Mouse (Mus musculus): ENCODE data around the gene F11. TPM values are rescaled to one million over a fixed set of nuclear protein-coding genes. Genes with fewer than 3 reads are reported as not detected.

F11 gene
- not detected in 2 replicates for polyA plus RNA-seq (2014; fragmentation: Nextera tagmentation; extraction: Ambion mirVana)

DNA sequence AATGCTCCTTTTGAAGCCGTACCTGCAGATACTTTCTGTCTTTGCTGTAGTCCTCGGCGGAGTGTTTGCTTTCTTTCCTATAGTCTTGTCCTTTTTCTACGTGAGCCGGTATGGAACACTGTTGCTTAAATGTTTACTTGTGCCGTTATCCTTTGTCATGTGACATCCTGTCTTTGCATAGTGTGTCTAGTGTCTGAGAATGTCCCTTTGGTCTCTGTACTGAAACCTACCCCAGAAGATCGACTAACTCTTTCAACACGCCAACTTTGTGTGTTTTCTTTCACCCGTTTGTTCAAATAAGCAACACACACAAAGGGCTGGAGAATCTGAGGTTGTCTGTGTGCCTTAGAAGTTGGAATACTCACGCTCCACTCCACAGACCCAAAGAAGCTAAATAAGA, at the start of gene F11:
Gene F11, minus strand, starts transcription at position 112 of the 400 bp plus-strand sequence.
- Histone ChIP-seq H3K27me3 (ENCODE audit: control insufficient read depth, insufficient read depth, low read length) (no peaks in the 10 kb centered on the region), H3K9ac (ENCODE audit: low read length) (no peak within 1 kb of the TSS), H3K4me1 (ENCODE audit: control insufficient read depth, insufficient read depth, low read length) (no peaks in the 10 kb centered on the region), H3K36me3 (ENCODE audit: control insufficient read depth, insufficient read depth, low read length) (no peaks in the 10 kb centered on the region), H3K9me3 (ENCODE audit: control insufficient read depth, low read length) (no peaks in the 10 kb centered on the region), H3K27ac (ENCODE audit: low read depth, low read length) (no peak within 1 kb of the TSS), H3K4me2 (ENCODE audit: low read depth) (no peak within 1 kb of the TSS), H3K4me3 (ENCODE audit: low read depth, low read length) (no peak within 1 kb of the TSS)
- no peak for DNase-seq (ENCODE audit: low spot score)
- no peak for ATAC-seq (ENCODE audit: insufficient read depth, low FRiP score, low TSS enrichment)
- 89% methylated on average over 10 of the region's 10 CpGs for WGBS

DNA sequence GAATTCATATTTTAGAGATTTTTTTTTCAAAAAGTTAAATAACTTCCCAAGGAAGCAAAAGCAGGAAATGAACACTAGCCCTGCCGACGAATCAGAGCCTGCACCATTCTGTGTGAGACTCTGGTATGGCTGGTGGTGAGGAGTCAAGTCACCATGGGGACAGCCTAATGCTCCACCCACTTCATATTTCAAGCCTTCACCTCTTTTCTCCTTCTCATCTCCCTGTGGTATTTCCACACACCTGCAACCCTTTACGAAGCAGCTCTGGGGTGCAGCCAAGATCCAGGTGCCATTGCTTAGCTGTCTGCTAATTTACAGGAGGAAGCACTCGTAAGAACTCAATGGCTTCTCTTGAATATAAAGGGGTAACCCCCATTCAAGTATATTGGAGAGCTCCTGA, 49.1 kb upstream of the F11 start:
- Histone ChIP-seq H3K4me3 (ENCODE audit: low read depth, low read length) (no peak overlapping the region), H3K9me3 (ENCODE audit: control insufficient read depth, low read length) (no peaks in the 10 kb centered on the region), H3K4me1 (ENCODE audit: control insufficient read depth, insufficient read depth, low read length) (no peaks in the 10 kb centered on the region), H3K9ac (ENCODE audit: low read length) (no peak overlapping the region), H3K4me2 (ENCODE audit: low read depth) (no peak overlapping the region), H3K27me3 (ENCODE audit: control insufficient read depth, insufficient read depth, low read length) (no peaks in the 10 kb centered on the region), H3K27ac (ENCODE audit: low read depth, low read length) (no peak overlapping the region), H3K36me3 (ENCODE audit: control insufficient read depth, insufficient read depth, low read length) (no peaks in the 10 kb centered on the region)
- no peak for ATAC-seq (ENCODE audit: insufficient read depth, low FRiP score, low TSS enrichment)
- no peak for DNase-seq (ENCODE audit: low spot score)
- 94% methylated on average over 4 of the region's 4 CpGs for WGBS

DNA sequence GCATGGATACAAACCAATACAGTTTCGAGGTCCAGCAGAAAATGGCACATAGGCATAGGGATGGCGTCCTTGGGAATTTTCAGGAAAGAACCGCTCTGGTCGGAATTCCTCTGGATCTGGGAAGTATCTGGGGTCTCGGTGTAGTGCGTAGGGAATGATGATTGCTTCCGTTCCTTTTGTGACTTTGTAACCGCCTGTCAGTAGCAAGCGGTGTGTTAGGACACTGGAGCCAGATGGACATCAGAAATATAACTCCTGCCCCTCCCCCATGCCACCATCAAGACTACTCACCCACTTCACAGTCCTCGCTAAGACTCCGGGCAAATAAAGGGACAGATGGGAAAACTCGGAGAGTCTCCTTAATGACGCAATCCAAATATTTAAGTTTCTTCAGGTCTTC, 46.5 kb upstream of the F11 start, which contains the start of gene Gm45753:
Gene Gm45753, minus strand, starts transcription at position 101 of the 400 bp plus-strand sequence.
- Histone ChIP-seq H3K27ac (ENCODE audit: low read depth, low read length) (no peak within 1 kb of the TSS), H3K9ac (ENCODE audit: low read length) (no peak within 1 kb of the TSS), H3K4me2 (ENCODE audit: low read depth) (no peak within 1 kb of the TSS), H3K36me3 (ENCODE audit: control insufficient read depth, insufficient read depth, low read length) (no peaks in the 10 kb centered on the region), H3K27me3 (ENCODE audit: control insufficient read depth, insufficient read depth, low read length) (no peaks in the 10 kb centered on the region), H3K4me3 (ENCODE audit: low read depth, low read length) (no peak within 1 kb of the TSS), H3K9me3 (ENCODE audit: control insufficient read depth, low read length) (no peaks in the 10 kb centered on the region), H3K4me1 (ENCODE audit: control insufficient read depth, insufficient read depth, low read length) (no peaks in the 10 kb centered on the region)
- WGBS = 91% methylated on average over 13 of the region's 13 CpGs
- no peak for DNase-seq (ENCODE audit: low spot score)
- ATAC-seq (ENCODE audit: insufficient read depth, low FRiP score, low TSS enrichment) = no peak

DNA sequence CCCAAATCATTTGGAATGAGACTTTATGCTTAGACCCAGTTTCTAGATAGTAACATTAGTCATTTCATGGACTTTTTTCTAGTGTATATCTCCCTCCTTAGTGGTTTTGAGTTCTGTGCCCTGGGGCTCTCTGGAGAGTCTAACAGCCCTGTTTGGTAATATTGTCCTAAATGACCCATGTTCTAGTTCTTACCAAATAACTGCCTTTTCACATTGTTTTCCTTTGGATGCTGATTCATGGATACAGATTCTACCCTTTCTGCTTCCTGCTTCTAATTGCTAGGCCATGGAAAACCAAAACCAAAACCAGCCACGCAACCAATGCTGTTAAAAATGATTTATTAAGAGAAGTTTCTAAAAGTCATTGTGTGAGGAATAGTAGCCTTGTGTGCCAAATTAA, 43.6 kb upstream of the F11 start:
- ATAC-seq (ENCODE audit: insufficient read depth, low FRiP score, low TSS enrichment) = no peak
- Histone ChIP-seq H3K9ac (ENCODE audit: low read length) (no peak overlapping the region), H3K4me1 (ENCODE audit: control insufficient read depth, insufficient read depth, low read length) (no peaks in the 10 kb centered on the region), H3K36me3 (ENCODE audit: control insufficient read depth, insufficient read depth, low read length) (no peaks in the 10 kb centered on the region), H3K4me2 (ENCODE audit: low read depth) (no peak overlapping the region), H3K4me3 (ENCODE audit: low read depth, low read length) (no peak overlapping the region), H3K9me3 (ENCODE audit: control insufficient read depth, low read length) (no peaks in the 10 kb centered on the region), H3K27ac (ENCODE audit: low read depth, low read length) (no peak overlapping the region), H3K27me3 (ENCODE audit: control insufficient read depth, insufficient read depth, low read length) (no peaks in the 10 kb centered on the region)
- no peak for DNase-seq (ENCODE audit: low spot score)
- 68% methylated on average over 1 of the region's 1 CpGs for WGBS

DNA sequence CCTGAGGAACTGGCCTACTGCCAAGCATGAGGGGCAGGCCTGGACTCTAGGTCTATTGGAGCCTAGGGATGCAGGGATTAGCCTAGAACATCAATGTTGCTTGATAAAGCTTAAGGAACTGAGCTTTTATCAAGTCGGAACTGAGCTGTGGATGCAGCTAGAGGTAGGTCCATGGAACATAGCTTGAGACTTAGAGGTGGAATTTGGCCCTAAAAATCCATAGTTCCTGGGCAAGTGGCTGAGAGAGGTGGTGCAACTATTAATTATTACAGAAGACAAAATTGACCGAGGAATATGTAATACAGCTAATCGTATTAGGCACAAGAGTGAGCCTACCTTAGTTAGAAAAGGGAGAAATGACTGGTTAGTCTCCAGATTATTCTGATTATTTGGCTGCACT, 42.5 kb upstream of the F11 start:
- H3K4me1 ChIP-seq (ENCODE audit: control insufficient read depth, insufficient read depth, low read length) = no peaks in the 10 kb centered on the region
- H3K27ac ChIP-seq (ENCODE audit: low read depth, low read length) = no peak overlapping the region
- H3K9ac ChIP-seq (ENCODE audit: low read length) = no peak overlapping the region
- DNase-seq (ENCODE audit: low spot score) (no peak), ATAC-seq (ENCODE audit: insufficient read depth, low FRiP score, low TSS enrichment) (no peak)
- no peaks in the 10 kb centered on the region for H3K27me3 ChIP-seq (ENCODE audit: control insufficient read depth, insufficient read depth, low read length)
- H3K36me3 ChIP-seq (ENCODE audit: control insufficient read depth, insufficient read depth, low read length) = no peaks in the 10 kb centered on the region
- WGBS = 92% methylated on average over 3 of the region's 3 CpGs
- H3K9me3 ChIP-seq (ENCODE audit: control insufficient read depth, low read length) = no peaks in the 10 kb centered on the region
- H3K4me2 ChIP-seq (ENCODE audit: low read depth) = no peak overlapping the region
- H3K4me3 ChIP-seq (ENCODE audit: low read depth, low read length) = no peak overlapping the region

DNA sequence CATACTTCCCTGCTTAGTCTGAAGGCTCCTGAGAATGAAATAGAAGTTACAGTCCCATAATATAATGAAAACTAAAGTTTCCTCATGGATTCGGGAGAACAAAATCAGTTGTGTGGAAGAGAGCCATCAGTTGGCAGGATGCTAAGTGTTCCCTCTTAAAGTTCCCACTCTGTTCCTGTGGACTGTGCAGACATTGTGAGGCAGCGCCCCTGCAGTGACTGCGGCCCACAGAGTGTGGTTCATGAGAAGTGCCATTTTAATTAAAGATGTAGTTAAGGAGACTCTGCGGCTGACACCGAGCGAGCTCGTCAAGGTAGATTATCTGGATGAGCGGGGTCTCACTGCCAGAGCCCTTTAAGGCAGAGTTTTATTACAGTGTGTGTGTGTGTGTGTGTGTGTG, 40.6 kb upstream of the F11 start:
- H3K36me3 ChIP-seq (ENCODE audit: control insufficient read depth, insufficient read depth, low read length) = no peaks in the 10 kb centered on the region
- H3K9ac ChIP-seq (ENCODE audit: low read length) = no peak overlapping the region
- H3K27me3 ChIP-seq (ENCODE audit: control insufficient read depth, insufficient read depth, low read length) = no peaks in the 10 kb centered on the region
- ATAC-seq (ENCODE audit: insufficient read depth, low FRiP score, low TSS enrichment) (no peak), DNase-seq (ENCODE audit: low spot score) (no peak)
- H3K4me2 ChIP-seq (ENCODE audit: low read depth) = no peak overlapping the region
- WGBS = 70% methylated on average over 8 of the region's 8 CpGs
- H3K27ac ChIP-seq (ENCODE audit: low read depth, low read length) = no peak overlapping the region
- no peaks in the 10 kb centered on the region for H3K4me1 ChIP-seq (ENCODE audit: control insufficient read depth, insufficient read depth, low read length)
- H3K9me3 ChIP-seq (ENCODE audit: control insufficient read depth, low read length) = no peaks in the 10 kb centered on the region
- no peak overlapping the region for H3K4me3 ChIP-seq (ENCODE audit: low read depth, low read length)

DNA sequence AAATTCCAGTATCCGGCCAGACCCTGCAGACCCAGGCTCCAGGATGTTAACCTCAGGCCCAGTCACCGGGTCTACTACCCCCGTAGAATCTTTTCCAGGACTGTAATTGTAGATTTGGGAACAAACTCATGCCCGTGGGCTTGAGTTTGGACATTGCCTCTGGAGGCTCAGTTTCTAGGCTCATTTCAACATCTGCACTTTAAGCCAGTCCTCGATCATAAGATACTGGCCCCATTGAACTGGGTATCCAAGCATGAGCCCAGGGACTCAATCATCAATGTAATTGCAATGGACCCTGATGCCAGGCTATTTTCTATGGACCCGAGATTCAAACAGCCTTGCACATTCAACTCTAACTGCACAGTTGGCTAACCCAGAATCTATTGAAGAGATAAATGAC, 33.4 kb upstream of the F11 start:
- DNase-seq (ENCODE audit: low spot score) (no peak), ATAC-seq (ENCODE audit: insufficient read depth, low FRiP score, low TSS enrichment) (no peak)
- Histone ChIP-seq H3K27me3 (ENCODE audit: control insufficient read depth, insufficient read depth, low read length) (no peaks in the 10 kb centered on the region), H3K36me3 (ENCODE audit: control insufficient read depth, insufficient read depth, low read length) (no peaks in the 10 kb centered on the region), H3K9ac (ENCODE audit: low read length) (no peak overlapping the region), H3K4me1 (ENCODE audit: control insufficient read depth, insufficient read depth, low read length) (no peaks in the 10 kb centered on the region), H3K4me2 (ENCODE audit: low read depth) (no peak overlapping the region), H3K4me3 (ENCODE audit: low read depth, low read length) (no peak overlapping the region), H3K27ac (ENCODE audit: low read depth, low read length) (no peak overlapping the region), H3K9me3 (ENCODE audit: control insufficient read depth, low read length) (no peaks in the 10 kb centered on the region)
- 89% methylated on average over 6 of the region's 6 CpGs for WGBS

DNA sequence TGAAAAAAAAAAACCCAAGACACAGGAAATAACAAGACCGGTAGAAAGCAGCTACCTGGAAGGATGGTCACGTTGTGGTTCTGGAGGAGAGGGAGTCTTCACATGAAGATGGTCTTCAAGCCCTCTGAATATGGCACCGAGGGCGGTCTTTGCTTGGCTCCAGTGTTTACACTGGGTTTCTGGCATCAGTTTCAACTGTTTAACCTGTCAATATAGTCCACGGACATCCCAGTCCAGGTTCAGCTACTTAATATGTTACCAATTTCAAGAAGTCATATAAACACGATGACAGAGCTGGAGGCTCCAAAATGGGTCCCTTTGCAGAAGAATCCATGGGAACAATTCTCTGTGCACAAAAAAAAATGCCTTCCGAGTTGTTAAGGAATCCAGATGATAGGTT, 32.9 kb upstream of the F11 start, which contains the start of gene Klkb1:
Gene Klkb1, minus strand, starts transcription at position 173 of the 400 bp plus-strand sequence.
- no peaks in the 10 kb centered on the region for H3K9me3 ChIP-seq (ENCODE audit: control insufficient read depth, low read length)
- WGBS = 88% methylated on average over 7 of the region's 7 CpGs
- no peak for ATAC-seq (ENCODE audit: insufficient read depth, low FRiP score, low TSS enrichment)
- H3K4me2 ChIP-seq (ENCODE audit: low read depth) = no peak within 1 kb of the TSS
- no peaks in the 10 kb centered on the region for H3K4me1 ChIP-seq (ENCODE audit: control insufficient read depth, insufficient read depth, low read length)
- no peak within 1 kb of the TSS for H3K27ac ChIP-seq (ENCODE audit: low read depth, low read length)
- no peaks in the 10 kb centered on the region for H3K36me3 ChIP-seq (ENCODE audit: control insufficient read depth, insufficient read depth, low read length)
- DNase-seq (ENCODE audit: low spot score) = no peak
- H3K9ac ChIP-seq (ENCODE audit: low read length) = no peak within 1 kb of the TSS
- H3K27me3 ChIP-seq (ENCODE audit: control insufficient read depth, insufficient read depth, low read length) = no peaks in the 10 kb centered on the region
- no peak within 1 kb of the TSS for H3K4me3 ChIP-seq (ENCODE audit: low read depth, low read length)

DNA sequence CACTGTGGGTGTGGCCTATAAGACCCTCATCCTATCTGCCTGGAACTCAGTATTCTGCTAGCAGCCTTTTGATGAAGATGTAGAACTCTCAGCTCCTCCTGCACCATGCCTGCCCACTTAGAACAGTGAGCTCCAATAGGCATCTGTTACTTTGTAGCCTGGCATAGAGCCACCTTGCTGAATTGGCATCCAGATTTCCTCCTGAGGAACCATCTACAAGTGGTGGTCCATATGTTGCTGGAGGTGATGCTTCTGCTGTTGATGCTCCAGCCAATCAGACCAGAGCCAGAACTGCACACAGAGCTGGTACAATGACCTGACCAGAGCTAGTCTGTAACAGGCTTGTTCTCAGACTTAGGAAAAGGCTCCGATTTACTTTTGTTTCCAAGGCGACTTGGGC, 30.0 kb upstream of the F11 start:
- Histone ChIP-seq H3K4me2 (ENCODE audit: low read depth) (no peak overlapping the region), H3K9ac (ENCODE audit: low read length) (no peak overlapping the region), H3K9me3 (ENCODE audit: control insufficient read depth, low read length) (no peaks in the 10 kb centered on the region), H3K36me3 (ENCODE audit: control insufficient read depth, insufficient read depth, low read length) (no peaks in the 10 kb centered on the region), H3K4me3 (ENCODE audit: low read depth, low read length) (no peak overlapping the region), H3K27me3 (ENCODE audit: control insufficient read depth, insufficient read depth, low read length) (no peaks in the 10 kb centered on the region), H3K27ac (ENCODE audit: low read depth, low read length) (no peak overlapping the region), H3K4me1 (ENCODE audit: control insufficient read depth, insufficient read depth, low read length) (no peaks in the 10 kb centered on the region)
- DNase-seq (ENCODE audit: low spot score) (no peak), ATAC-seq (ENCODE audit: insufficient read depth, low FRiP score, low TSS enrichment) (no peak)
- WGBS = 87% methylated on average over 2 of the region's 2 CpGs
